Mouse (Mus musculus): ENCODE results near the gene Cd320.
"Not testable (repeated sequence)": the region's sequence is repeated elsewhere in the genome, so short reads cannot be mapped to it uniquely, and the experiment has no call there.

The Cd320 gene

DNA sequence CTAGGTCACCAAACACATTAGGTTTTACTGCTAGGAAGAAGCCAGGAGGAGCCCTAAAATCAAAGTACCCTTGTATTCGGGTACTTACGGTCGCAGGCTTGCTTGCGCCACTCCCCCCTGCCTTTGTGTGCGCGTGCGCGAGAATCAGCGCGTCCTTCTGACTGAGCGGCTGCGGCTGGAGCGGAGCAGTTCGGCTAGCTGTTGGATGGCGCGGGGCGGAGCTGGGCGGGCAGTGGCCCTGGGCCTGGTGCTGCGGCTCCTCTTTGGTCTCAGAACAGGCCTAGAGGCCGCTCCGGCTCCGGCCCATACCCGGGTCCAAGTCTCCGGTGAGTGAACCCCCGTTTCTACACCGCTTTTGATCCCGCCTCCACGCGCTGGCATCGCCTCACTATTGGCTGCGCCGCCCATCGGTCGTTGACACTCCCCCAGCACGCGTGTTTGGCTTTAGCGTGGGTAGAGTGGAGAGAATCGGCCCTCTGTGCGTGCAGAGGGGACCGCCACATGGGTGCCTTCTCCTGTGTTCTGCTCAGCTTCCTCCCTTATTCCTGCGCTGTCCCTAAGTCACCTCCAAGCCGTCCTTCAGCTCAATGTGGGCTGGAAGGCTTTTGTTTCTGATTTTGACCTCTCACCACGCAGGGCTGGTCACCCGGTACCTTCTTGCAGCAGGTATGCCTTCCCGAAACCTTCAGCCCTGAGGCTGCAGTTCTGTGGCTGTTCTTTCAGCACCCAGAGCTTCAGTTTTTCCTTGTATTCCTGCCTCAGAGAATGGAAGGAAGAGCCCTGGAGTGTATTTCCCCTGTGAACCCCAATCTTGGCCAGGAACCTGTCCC is at the start of gene Cd320:
Gene Cd320 (plus strand): TSS at position 126 of the 830 bp plus-strand sequence.
- DNase-seq = peak; percentile 89

DNA sequence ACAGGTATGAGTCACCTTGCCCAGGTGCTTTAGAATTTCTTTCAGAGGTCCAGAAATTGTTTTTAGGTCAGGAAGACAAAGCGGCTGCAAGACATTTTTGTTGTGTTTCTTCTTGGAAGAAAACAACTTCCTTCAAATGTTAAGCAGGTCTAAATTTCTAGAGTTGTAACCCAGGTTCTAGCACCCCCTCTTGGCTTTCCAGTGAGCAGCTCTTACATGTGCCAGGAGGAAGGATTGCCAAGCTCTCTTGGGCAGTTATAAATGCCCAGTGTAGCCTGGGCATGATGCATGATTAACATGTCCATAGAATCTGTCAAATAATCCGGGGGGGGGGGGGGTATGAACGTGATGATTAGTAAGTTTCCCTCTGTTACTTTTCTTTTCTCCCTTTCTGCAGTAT is 44.6 kb upstream of the Cd320 start:
- DNase-seq = no peak

DNA sequence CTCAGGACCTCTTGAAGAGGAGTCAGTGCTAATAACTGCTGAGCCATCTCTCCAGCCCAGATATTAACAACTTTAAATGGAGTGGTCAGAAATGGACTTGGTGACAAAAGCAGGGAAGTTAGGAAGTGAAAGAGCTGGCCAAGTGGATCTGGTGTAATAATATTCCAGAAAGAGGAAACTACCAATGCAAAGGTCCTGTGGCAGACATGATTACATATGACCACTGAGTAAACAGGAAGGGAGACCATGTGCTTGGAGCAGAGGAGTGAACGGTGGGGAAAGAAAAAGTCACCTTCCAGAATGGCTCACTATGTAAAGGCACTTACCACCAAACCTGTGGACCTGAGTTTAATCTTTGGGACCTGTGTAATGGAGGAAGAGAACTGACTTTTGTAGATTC is 43.6 kb upstream of the Cd320 start:
- no peak for DNase-seq

DNA sequence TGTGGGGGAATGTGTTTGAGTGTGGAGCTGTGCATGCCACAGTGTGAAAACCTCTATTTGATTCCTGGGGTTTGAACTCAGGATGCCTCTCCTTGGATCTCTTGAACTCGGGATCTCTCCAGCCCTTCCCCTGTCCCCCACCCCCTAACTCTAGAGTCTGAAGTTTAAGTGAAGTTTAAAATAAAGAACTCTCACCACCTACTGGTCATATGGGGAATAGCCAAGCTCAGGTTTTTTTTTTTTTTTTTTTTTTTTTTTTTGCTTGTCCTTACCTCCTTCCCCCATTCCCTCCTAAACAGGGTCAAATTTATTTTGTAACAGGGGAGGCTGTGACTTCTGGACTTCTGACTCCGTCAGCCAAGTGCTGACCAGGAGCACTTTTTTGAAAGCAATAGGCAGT is 40.7 kb upstream of the Cd320 start:
- DNase-seq = no peak

DNA sequence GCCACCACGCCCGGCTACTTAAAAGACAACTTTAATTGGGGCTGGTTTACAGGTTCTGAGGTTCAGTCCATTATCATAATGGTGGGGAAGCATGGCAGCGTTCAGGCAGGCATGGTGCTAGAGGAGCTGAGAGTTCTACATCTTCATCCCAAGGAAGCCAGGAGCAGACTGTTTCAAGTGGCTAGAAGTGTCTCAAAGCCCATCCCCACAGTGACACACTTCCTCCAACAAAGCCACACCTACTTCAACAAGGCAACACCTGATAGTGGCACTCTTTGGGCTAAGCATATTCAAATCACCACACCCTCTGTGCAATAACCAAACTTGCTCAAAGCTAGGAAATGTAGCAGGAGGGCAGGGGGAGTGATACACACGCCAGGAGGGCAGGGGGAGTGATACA is 38.7 kb upstream of the Cd320 start:
- no peak for DNase-seq

DNA sequence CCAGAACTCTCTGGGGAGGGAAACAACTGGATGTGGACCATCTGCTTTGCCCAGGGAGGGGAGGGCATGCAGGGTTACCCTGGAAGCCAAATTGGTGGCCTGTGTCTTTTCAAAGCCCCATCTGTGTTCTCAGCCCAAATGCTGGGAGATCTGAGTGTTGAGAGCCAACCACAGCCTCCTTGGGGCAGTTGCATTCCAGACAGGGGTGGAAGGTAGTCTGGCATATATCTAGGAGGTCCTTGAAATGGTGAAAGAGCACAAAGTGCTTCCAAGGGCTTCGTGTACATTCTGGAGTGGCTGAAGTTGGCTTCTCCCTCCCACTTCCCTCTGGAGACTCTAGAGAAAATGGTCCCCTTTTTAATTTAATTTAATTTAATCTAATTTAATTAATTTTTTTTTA is 38.1 kb upstream of the Cd320 start:
- no peak for DNase-seq

DNA sequence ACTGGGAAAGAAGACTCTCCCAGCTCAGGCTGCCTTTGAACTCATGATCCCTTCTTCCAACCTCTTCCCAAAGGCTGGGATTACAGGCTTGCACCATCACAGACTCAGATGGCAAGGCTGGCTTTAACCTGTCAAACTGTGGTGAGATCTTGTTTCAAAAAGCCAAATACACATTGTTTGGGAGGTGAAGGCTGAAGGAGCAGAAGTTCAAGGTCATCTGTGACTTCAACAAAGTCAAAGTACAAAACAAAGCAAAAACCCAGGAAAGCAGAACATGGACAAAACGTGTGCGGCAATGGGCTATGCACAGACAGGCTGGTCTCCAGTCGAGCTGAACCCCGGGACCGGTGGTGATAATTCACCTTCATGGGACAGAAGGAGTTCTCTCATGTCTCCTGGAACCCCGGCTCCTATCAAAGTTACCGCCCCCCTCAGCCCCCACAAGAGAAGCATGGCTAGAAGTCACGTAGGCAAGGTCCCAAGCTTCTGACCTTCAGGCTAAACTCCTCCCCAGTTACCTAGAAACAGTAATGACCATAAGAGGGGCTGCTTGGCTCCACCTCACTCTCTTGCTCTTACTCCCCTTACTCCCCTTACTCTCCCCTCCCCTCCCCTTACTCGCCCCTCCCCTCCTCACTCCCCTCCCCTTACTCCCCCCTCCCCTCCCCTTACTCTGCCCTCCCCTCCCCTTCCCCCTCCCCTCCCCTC is 35.6 kb upstream of the Cd320 start:
- no peak for DNase-seq

DNA sequence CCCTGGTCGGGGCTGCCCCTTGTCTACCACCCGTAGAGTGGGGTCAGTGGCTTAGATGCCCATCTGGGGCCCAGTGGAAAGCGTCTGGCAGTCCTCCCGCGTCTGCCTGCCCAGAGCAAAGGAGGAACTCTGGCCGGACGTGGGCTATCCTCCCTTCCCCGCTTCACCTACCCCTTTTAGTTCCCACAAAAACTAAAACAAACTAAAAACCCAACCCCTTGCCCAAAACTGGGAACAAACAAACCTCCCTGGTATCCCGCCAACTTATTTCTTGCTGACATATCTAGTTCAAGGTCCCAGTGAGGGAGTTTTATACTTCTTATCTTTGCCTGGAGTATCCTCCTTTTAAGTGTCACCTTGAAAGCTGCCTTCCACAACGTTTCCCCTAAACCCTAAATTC is 34.7 kb upstream of the Cd320 start:
- DNase-seq = no peak

DNA sequence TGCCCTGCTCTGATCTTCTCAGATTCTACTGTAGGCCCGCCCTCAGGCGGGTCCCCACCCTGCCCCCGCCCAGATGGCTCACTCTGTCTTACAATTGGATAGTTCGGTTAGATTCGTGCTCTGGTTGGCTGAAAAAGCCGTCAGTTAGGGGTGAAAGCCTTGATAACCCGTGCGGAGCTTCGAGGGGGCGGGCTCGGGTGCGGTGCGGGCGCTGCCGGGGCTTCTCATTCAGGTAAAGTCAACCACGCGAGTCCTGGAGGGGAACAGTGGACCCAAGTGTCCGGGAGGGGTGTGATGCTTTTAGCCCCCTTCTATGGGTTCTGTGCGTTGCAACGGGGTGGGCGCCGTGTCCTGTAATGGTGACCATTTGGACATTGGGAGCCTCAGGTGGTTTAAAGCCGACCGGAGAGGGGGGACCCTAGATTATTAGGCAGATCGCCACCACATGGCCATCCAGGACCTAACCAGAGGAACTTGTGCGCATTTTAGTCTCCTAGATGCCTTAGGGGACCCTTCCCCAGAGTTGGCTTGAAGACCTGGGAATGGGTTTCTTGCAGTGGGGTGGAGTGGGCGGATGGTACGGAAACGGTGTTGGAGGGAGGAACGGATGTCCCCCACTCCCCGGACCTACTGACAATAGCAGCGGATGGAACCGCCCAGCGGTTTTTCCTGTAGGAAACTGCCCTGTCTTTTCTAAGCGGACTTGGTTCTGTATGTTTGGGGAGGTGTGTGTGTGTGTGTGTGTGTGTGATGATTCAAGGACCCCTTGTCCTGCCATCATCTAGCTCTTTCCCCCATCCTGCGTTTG is 32.4 kb upstream of the Cd320 start, which contains the start of gene Kank3:
Gene Kank3 (plus strand): TSS at position 186 of the 808 bp plus-strand sequence.
- peak; percentile 94 for DNase-seq

DNA sequence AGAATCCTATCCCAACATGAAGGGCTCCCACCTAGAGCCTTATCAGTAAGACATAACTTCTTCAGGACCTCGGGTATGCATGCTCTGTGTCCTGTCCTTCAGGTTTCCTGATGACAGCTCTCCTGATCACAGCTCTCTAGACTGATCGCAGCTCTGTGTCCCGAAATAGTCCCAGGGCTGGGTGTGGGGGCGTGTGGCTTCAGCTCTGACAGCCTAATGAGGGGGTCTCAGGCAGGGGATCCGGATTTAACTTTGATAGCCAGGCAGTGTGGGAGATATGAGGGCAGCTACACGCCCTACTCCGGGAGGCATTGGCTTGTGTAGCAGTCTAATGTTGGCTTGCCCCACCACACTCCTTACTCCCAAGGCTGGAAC is 31.8 kb upstream of the Cd320 start:
- DNase-seq = no peak

DNA sequence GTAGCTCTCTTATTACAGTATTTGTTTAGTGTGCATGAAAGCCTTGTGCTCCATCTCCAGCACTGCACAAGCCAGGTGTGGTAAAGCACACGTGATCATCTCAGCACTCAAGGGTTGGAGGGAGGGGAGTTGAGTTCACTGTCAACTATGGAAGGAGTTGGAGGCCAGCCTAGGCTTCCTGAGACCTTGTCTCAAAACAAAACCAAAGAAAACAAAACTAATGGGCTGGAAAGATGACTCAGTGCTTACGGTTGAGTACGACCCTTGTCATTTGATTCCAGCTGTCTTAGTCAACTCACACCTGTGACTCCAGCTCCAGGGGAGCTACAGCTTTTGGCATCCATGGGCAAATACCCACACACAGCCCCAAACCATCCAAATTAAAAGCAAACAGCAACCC is 30.4 kb upstream of the Cd320 start:
- no peak for DNase-seq

DNA sequence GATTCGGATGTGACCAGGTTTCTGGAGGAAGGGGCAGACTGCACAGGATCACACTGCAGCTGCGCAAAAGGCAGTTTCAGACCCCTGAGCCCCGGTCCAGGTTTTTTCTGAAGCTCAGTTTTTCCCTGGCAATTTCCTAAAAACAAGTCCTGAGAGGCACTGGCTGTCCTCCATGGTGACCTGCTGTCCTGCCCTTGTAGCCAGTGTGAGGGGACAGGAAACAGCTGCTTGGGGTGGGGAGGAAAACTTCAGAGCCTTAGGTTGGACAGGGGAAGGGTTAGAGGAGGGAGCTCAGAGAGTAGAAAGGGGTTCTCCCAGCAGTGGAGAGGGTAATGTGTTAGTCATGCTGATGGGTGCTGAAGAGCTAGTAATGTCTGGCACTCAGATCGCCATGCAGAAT is 29.9 kb upstream of the Cd320 start:
- DNase-seq = no peak

DNA sequence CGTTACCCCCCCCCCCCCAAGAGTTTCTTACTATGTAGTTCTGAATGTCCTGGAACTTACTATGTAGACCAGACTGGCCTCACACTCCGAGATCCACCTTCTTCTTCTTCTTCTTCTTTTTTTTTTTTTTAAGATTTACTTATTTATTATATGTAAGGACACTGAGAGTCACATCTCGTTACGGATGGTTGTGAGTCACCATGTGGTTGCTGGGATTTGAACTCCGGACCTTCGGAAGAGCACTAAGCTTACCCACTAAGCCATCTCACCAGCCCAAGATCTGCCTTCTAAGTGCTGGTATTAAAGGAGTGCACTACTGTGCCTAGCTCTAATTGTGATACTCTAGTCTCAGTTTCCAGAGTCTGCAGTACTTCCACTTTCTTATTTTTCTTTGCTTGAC is 27.5 kb upstream of the Cd320 start:
- no peak for DNase-seq

DNA sequence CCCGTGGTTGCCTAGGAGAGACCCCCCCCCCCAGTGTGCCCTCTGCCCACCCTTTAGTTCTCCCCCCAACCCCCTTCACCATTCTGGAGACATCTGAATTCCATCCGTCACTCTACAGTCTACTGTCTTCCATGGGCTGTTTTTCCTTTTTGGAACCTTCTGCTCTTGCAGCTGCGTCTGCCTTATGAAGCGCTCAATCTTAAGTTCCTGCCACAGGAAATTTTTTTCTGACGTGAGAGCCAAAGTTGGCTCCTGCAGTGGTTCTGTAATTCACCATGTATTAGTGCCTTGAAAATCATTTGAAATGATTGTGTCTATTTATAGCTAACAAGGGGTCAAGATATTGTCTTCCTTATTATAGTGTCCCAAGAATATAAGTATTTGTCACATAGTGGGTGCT is 26.3 kb upstream of the Cd320 start:
- DNase-seq = no peak

DNA sequence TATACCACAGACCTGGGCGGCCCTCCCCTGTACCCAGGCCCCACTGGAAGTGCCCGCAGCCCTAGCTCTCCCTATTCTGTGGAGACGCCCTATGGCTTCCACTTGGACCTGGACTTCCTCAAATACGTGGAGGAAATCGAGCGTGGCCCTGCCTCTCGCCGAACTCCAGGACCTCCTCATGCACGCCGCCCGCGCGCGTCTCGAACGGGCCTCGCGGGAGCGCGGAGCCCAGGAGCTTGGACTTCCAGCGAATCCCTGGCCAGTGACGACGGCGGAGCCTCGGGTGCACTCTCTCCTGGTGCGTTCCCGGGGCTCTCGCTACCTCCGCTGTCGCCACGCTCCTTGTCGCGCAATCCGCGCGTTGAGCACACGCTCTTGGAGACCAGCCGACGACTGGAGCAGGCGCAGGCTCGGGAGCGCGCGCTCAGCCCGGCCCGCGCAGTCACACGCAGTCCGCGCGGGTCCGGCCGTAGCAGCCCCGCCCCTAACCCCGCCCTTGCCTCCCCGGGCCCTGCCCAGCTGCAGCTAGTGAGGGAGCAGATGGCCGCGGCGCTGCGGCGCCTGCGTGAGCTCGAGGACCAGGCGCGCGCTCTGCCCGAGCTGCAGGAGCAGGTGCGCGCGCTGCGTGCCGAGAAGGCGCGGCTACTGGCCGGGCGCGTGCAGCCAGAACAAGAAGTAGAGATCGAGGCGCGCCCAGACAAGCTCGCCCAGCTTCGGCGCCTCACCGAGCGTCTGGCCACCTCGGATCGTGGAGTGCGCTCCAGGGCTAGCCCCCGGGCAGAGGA is 25.5 kb upstream of the Cd320 start:
- DNase-seq = peak; percentile 98

DNA sequence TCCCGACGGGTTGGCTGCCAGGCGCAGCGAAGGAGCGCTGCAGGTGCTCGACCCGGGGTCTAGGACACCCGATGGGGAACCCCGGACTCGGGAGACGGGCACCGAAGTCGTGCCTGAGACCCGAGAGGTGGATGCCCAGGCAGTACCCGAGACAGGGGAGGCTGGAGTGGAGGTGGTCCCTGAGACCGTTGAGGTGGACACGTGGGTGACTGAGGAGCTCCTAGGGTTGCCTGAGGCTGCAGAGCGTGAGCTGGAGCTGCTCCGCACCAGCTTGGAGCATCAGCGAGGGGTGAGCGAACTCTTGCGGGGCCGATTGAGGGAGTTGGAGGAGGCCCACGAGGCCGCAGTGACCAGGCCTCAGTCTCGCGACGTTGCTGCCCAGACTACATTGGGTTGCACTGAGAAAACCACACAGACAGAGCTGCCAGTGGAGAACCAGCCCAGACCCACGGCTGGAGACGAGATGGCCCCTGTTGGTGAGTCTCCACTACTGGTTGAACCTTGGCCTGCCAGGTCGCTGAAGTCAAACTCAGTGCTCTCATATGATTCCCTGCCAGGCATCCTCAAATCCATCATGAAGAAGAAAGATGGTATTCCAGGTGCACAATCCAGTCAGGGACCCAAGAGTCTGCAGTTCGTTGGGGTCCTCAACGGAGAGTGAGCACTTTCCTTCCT is 24.8 kb upstream of the Cd320 start:
- no peak for DNase-seq

DNA sequence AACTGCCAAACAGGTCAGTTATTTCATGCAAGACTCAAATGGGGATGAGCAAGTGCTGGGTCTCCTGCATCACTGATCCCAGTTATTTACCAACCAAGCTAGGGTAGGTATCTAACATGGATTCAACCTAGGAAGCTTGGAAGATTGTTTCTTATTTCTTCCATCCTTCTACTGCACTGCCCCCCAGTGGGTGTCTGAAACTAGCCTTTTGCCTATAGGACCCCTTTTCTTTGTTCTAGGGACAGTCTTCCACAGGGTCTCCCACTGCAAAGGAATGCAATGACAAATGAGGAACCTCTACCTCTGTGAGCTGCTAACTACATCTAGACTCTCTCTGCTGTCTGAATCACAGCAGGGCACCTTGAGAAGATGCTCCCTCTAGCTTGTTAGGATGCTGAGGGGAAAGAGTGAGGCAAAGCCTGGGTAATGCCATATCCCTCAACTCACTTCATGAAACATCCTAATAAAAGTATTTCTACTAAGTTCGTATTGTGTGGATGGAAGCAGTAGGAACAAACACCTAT is 20.4 kb upstream of the Cd320 start:
- no peak for DNase-seq

DNA sequence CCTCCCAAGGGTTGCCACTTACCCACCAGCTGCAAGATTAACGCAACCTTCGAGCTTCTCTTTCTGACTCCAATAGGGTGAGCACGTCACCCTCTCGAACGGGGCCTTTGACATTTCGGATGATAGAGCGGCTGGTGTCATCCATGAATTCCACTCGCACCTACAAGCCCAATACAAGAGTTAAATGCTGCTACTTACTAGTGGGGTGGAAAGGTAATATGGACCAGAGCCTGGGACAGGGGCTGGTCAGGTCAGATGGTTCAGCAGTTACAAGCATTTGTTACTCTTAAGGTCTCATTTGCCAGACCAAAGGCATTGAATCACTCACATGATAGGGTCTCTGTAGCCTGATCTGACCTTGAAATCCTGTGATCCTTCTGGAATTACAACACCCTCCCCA is 19.7 kb upstream of the Cd320 start:
- not testable (repeated sequence) for DNase-seq

DNA sequence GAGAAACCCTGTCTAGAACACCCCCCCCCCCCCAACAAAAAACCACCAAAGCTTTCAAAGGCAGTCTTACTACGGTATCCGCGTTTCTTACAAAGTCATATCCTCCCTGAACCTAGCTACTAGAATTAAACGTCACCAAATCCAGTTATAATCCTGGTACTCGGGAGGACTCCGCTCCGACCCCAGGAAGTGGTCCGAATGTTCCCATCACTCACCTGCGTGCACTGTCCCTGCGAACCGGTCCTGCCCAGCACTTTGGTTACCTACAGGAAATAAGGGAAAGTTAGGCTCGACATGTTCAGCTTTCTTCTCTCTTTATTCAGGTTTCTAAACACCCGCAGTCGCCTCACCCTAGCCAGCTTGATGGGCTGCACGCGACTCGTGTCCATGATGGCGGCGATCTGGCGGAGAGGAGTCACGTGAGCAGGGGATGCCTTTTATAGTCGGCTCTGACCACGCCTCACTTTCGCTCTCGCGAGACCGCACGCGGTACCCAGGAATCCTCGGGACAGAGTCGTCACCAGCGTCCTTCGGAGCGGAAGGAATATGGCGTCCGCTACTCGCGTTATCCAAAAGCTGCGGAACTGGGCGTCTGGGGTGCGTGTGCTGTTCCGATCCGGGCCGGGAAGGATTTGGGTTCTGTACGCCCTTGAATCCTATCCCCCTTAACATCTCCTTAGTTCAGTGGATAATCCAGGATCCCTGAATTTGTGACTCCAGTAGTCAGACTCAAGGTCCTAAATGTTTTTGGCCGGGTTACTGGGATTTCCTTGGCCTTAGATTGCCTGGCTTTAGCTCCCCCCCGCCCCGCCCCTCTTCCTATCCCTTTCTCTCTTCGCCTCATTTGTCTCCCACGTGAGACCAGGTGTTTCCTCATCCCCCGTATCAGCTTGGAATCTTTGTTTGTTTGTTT is 18.6 kb upstream of the Cd320 start, which contains the start of the genes Rps28 and Ndufa7:
Gene Rps28 (minus strand): TSS at position 479 of the 913 bp plus-strand sequence.
Gene Ndufa7 (plus strand): TSS at position 489 of the 913 bp plus-strand sequence.
- peak; percentile 97 for DNase-seq

DNA sequence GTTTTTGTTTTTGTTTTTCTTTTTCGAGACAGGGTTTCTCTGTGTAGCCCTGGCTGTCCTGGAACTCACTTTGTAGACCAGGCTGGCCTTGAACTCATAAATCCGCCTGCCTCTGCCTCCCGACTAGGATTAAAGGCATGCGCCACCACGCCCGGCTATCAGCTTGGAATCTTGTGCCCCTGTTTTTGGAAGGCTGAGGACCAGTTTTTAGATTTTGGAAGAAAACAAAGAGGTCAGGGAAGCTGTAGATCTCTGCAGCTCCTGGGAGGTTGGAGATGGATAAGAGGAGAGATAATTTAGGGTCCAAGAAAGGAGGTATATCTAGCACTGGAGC is 17.9 kb upstream of the Cd320 start:
- not testable (repeated sequence) for DNase-seq

DNA sequence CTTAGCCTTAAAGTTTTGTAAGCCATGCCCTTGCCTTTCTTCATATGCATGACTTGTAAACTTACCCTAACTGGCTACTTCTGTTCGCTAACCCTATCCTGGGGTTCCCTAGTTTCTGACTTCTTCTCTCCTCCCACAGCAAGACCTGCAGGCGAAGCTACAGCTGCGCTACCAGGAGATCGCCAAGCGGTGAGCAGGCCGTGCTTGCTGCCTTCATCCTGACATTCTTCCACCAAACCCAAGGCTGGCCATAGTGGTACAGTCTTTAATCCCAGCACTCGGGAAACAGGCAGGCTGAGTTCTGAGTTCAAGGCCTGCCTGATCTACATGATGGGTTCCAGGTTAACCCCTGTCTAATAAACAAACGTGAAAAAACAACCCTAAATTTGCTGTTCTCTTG is 17.4 kb upstream of the Cd320 start:
- DNase-seq = no peak
